Mouse (Mus musculus): Measurements from ENCODE around the gene Ube2i. TPM values are rescaled to one million over a fixed set of nuclear protein-coding genes. Genes with fewer than 3 reads are reported as not detected.
A peak's percentile ranks its signal among the peaks of the same experiment; 100 is the strongest.
"Not testable (repeated sequence)": the region's sequence is repeated elsewhere in the genome, so short reads cannot be mapped to it uniquely, and the experiment has no call there.

Gene Ube2i
- total RNA-seq, 4 experiments from 2014 or later = 212 to 231 (median 228) TPM

- no peak for DNase-seq (ENCODE audit: low spot score in 2 of 2)
Measured at GRCm38 (mm10) chr17:25255110-25255509, 19.3 kb downstream of the Ube2i start.

DNA sequence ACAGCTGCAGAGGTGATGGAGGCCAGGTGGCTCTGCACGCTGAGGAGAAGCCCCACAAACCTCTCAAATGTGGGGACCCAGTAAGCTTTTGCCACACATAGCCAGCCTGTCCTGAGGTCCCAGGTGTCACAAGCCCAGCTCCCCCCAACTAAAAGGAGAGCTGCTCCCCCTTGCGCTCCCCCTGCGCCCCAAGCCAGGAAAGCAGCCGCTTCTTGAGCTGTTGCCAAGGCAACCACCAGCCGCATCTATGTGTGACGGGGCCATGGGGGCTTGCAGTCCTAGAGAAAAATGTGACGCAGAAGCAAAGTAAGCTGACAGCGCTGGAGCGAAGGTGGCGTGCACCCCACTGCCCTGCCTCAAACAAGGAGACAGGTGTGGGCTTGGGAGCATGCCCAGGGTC, 20.7 kb downstream of the Ube2i start:
- peak in 1 of 2 experiments; percentile 48 for DNase-seq (ENCODE audit: low spot score in 2 of 2)

- DNase-seq (ENCODE audit: low spot score in 2 of 2) = no peak
Measured at GRCm38 (mm10) chr17:25252643-25253042, 21.8 kb downstream of the Ube2i start.

GRCm38 (mm10) chr17:25250181-25250835, 24.1 kb downstream of the Ube2i start:
- DNase-seq (ENCODE audit: low spot score in 2 of 2) = no peak

- no peak for DNase-seq (ENCODE audit: low spot score in 2 of 2)
Measured at GRCm38 (mm10) chr17:25248033-25248750, 26.2 kb downstream of the Ube2i start.

DNA sequence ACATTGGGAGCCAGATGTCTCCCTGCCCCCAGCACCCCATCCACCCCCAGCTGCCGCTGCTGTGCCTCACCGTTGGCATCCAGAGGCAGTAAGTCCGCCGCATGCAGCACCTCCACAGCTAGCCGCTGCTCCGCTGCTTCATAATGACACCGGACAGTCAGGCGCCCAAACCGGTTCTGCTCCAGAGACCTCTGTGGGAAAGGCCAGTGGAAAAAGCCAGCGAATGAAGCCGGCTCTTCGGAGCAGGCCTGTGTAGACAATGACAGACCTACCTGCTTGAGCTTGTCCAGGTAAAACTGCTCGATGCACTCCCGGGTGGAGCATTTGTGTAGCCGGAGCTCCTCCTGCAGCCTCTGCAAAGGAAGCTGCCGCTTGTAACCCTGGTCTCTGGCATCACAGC, 30.2 kb downstream of the Ube2i start:
- no peak for DNase-seq (ENCODE audit: low spot score in 2 of 2)

GRCm38 (mm10) chr17:25243131-25243780, 31.2 kb downstream of the Ube2i start:
- no peak for DNase-seq (ENCODE audit: low spot score in 2 of 2)

GRCm38 (mm10) chr17:25239695-25240636, 34.5 kb downstream of the Ube2i start, which contains the start of the genes Gnptg and Tsr3:
TSS of gene Gnptg (minus strand) at chr17:25240124.
TSS of gene Tsr3 (plus strand) at chr17:25240170.
- DNase-seq (ENCODE audit: low spot score in 2 of 2) = peak; percentile 67 to 82

GRCm38 (mm10) chr17:25235635-25236034, 38.8 kb downstream of the Ube2i start:
- DNase-seq (ENCODE audit: low spot score in 2 of 2) = no peak

GRCm38 (mm10) chr17:25231621-25232020, 42.8 kb downstream of the Ube2i start:
- DNase-seq (ENCODE audit: low spot score in 2 of 2) = not testable (repeated sequence)

- DNase-seq (ENCODE audit: low spot score in 2 of 2) = no peak
Measured at GRCm38 (mm10) chr17:25230700-25231099, 43.7 kb downstream of the Ube2i start.

GRCm38 (mm10) chr17:25230014-25230655, 44.3 kb downstream of the Ube2i start:
- DNase-seq (ENCODE audit: low spot score in 2 of 2) = not testable (repeated sequence)

- no peak for DNase-seq (ENCODE audit: low spot score in 2 of 2)
Measured at GRCm38 (mm10) chr17:25227991-25228390, 46.4 kb downstream of the Ube2i start.

GRCm38 (mm10) chr17:25225659-25226058, 48.8 kb downstream of the Ube2i start:
- DNase-seq (ENCODE audit: low spot score in 2 of 2) = no peak

DNA sequence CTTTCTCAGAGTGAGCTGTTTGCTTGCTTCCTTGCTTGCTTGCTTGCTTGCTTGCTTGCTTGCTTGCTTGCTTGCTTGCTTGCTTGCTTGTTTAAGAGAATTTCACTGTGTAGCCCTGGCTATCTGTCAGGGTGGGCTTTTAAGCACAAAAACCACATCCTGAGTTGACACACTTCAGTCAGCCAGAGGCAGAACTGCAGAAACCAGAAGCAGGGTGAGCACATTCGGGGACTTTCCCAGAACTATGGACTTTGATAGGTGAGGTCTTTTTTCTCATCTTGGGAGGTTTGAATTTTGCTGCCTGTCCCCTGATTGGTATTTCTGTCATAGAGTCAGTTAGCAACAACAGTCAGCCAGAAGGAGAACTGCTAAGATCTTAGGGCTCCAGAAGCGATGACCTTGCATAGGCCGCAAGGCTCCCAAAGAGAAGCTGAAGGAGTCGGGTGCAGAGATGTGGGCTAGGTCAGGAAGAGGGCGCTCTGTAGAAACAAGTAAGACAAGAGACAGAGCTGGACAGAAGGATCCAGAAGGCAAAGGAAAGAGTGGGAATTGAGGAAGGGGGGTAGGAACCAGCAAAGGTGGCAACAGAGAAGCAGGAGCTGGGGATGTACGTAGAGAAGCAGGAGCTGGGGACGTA, 49.7 kb downstream of the Ube2i start:
- DNase-seq (ENCODE audit: low spot score in 2 of 2) = no peak

GRCm38 (mm10) chr17:25222951-25223601, 51.3 kb downstream of the Ube2i start:
- no peak for DNase-seq (ENCODE audit: low spot score in 2 of 2)

DNA sequence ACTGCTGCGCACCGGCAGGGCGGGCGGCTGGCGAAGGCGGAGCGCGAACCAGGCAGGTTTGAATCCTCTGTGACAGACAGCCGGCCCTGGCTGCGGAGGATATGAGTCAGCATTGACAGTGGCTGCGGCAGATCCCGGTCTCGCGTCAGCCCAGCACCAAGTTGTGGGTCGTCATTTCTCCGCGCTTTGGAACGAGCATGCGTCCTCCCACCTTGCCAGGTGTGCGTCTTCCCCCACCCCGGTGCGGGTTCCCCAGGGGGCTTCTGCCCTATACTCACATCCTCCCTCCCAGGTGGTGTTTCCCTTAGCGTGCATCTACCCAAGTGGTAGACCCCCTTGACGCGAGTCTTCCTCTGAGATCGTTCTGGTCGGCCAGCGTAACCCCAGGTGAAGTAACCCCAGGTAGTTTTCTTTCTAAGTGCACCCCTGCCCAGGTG, 51.9 kb downstream of the Ube2i start:
- DNase-seq (ENCODE audit: low spot score in 2 of 2) = not testable (repeated sequence)

GRCm38 (mm10) chr17:25221821-25222503, 52.5 kb downstream of the Ube2i start:
- no peak for DNase-seq (ENCODE audit: low spot score in 2 of 2)

GRCm38 (mm10) chr17:25220746-25221145, 53.7 kb downstream of the Ube2i start:
- no peak for DNase-seq (ENCODE audit: low spot score in 2 of 2)

Measured in layer of hippocampus, adult 8-10 months (tissue).